Mouse (Mus musculus) stomach, embryonic 15.5 days (tissue): ENCODE data around the gene Fat1. TPM values are rescaled to one million over a fixed set of nuclear protein-coding genes. Genes with fewer than 3 reads are reported as not detected.
"Not testable (repeated sequence)": the region's sequence is repeated elsewhere in the genome, so short reads cannot be mapped to it uniquely, and the experiment has no call there.

ENCODE experiments used
- ATAC-seq: fragments of 200-750 bp; cut with Nextera tagmentation; 2 replicates; pipeline ENCODE4 v1.8.0; 2017; ENCODE audit warnings: low read depth, moderate number of reproducible peaks, moderate TSS enrichment; ENCODE audit not compliant: insufficient read depth, low FRiP score
- H3K27ac ChIP-seq: fragments of 300-500 bp; sonication (generic); 2 replicates; pipeline ENCODE4 v1.5.1; 2015; ENCODE audit warnings: mild to moderate bottlenecking, inconsistent platforms
- H3K27me3 ChIP-seq: fragments of 300-500 bp; sonication (generic); replicated peaks from 2 replicates; pipeline ENCODE4 v1.6.1; 2015; ENCODE audit warnings: inconsistent platforms
- H3K36me3 ChIP-seq: fragments of 300-500 bp; sonication (generic); 2 replicates; pipeline ENCODE4 v1.6.1; 2015; ENCODE audit warnings: inconsistent platforms
- H3K4me1 ChIP-seq: fragments of 300-500 bp; sonication (generic); 2 replicates; pipeline ENCODE4 v1.6.1; 2015; ENCODE audit warnings: inconsistent platforms
- H3K4me2 ChIP-seq: fragments of 300-500 bp; sonication (generic); 2 replicates; pipeline ENCODE4 v1.6.1; 2015; ENCODE audit warnings: mild to moderate bottlenecking, inconsistent platforms
- H3K4me3 ChIP-seq: fragments of 300-500 bp; sonication (generic); replicated peaks from 2 replicates; pipeline ENCODE4 v1.5.1; 2015; ENCODE audit warnings: inconsistent platforms
- H3K9ac ChIP-seq: fragments of 300-500 bp; sonication (generic); 2 replicates; pipeline ENCODE4 v1.6.1; 2015; ENCODE audit warnings: inconsistent platforms
- H3K9me3 ChIP-seq: fragments of 300-500 bp; sonication (generic); 2 replicates; pipeline ENCODE4 v1.6.1; 2016; ENCODE audit warnings: inconsistent platforms
- whole genome bisulfite sequencing: fragments of 180-500 bp; shearing (Covaris S2); methylation state at CpG from one replicate; pipeline ENCODE4 v1.1.7; 2015; 5-methylcytosine and 5-hydroxymethylcytosine counted together
- polyA plus RNA-seq: library from polyadenylated mRNA; unstranded; fragments of >200 nt; fragmentation: Nextera tagmentation; extraction: Ambion mirVana; gene quantifications from 2 replicates; pipeline ENCODE4 v1.2.1, GENCODE M21; 2015

Fat1 gene
- polyA plus RNA-seq, 1 experiment from 2014 or later: 14.5 TPM

DNA sequence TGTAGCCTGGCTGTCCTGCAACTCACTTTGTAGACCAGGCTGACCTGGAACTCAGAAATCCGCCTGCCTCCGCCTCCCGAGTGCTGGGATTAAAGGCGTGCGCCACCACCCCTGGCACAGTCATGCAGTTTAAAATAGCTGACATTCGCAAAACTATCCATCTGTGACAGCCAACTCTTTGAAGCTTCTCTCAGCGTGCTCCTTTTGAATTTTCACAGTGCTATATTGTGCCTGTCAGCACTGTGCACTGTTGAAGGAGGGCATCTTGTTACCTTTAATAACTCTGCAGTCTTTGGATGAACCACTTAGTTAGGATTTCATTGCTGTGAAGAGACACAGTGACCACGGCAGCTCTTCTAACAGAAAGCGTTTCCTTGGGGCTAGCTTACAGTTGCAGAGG is 117.4 kb downstream of the Fat1 start:
- H3K4me1 ChIP-seq: no peaks in the 10 kb centered on the region
- no peak overlapping the region for H3K27ac ChIP-seq
- no peaks in the 10 kb centered on the region for H3K27me3 ChIP-seq
- WGBS: 92% methylated on average over 9 of the region's 9 CpGs
- H3K36me3 ChIP-seq: peaks cover 36% of the 10 kb centered on the region
- no peak overlapping the region for H3K4me3 ChIP-seq
- no peaks in the 10 kb centered on the region for H3K9me3 ChIP-seq
- no peak for ATAC-seq
- H3K9ac ChIP-seq: no peak overlapping the region
- no peak overlapping the region for H3K4me2 ChIP-seq

DNA sequence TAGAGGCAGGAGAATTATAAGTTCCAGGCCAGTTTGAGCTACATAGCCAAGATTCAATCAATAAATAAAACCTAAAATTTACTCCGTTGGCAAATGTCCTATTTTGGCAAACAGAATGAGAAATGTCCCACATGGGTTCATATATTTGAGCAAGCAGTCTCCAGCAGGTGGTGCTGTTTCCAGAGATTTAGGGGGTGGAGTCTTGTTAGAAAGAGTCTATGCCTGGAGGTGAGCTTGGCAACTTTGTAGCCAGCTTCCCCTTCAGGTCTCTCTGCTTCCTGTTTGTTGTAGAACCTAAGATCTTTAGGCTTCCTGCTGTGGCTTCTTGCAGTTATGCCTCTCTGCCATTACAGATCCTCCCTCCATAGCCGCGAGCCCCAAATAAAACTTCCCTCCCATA is 120.3 kb downstream of the Fat1 start:
- H3K9ac ChIP-seq: no peak overlapping the region
- no peak for ATAC-seq
- no peaks in the 10 kb centered on the region for H3K27me3 ChIP-seq
- H3K4me3 ChIP-seq: no peak overlapping the region
- H3K27ac ChIP-seq: no peak overlapping the region
- H3K4me2 ChIP-seq: no peak overlapping the region
- 97% methylated on average over 3 of the region's 3 CpGs for WGBS
- no peaks in the 10 kb centered on the region for H3K4me1 ChIP-seq
- H3K36me3 ChIP-seq: peaks cover 23% of the 10 kb centered on the region
- H3K9me3 ChIP-seq: no peaks in the 10 kb centered on the region

DNA sequence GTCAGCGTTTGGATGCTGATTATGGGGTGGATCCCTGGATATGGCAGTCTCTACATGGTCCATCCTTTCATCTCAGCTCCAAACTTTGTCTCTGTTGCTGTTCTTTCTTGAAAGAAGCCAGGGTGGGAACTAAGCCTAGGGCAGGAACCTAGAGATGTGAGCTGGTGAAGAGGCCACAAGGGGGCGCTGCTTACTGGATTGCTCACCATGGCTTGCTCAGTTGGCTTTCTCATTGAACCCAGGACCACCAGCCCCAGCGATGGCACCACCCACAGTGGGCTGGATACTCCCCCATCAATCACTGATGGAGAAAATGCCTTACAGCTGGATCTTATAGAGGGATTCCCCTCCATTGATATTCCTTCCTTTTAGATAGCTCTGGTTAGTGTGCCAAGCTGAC is 121.6 kb downstream of the Fat1 start:
- Histone ChIP-seq H3K4me3 (no peak overlapping the region), H3K27me3 (no peaks in the 10 kb centered on the region), H3K36me3 (peaks cover 14% of the 10 kb centered on the region), H3K9ac (no peak overlapping the region), H3K27ac (no peak overlapping the region), H3K4me2 (no peak overlapping the region), H3K9me3 (no peaks in the 10 kb centered on the region), H3K4me1 (no peaks in the 10 kb centered on the region)
- ATAC-seq: no peak
- 24% methylated on average over 3 of the region's 3 CpGs for WGBS

DNA sequence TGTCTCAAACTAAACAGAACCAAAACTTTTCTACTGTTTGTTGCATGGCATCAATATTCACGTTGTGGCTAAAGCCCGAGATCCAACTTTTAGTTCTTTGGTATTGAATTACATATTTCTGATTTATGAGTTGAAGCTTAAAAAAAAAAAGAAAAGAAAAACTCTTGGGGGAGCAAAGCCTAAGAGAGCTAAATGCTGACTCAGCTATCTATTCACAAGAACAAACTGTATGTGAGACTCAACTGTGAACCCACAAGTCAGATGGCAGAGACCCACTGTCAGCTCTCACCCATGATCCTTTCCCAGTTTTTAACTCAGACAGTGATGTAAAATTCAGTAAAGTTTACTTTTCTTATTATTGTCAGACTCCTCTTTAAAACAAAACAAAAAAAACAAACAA is 124.8 kb downstream of the Fat1 start:
- H3K4me2 ChIP-seq: no peak overlapping the region
- no peak overlapping the region for H3K27ac ChIP-seq
- H3K4me3 ChIP-seq: no peak overlapping the region
- H3K9me3 ChIP-seq: no peaks in the 10 kb centered on the region
- no peaks in the 10 kb centered on the region for H3K36me3 ChIP-seq
- WGBS: 70% methylated on average over 2 of the region's 2 CpGs
- H3K9ac ChIP-seq: no peak overlapping the region
- H3K27me3 ChIP-seq: no peaks in the 10 kb centered on the region
- no peaks in the 10 kb centered on the region for H3K4me1 ChIP-seq
- no peak for ATAC-seq

DNA sequence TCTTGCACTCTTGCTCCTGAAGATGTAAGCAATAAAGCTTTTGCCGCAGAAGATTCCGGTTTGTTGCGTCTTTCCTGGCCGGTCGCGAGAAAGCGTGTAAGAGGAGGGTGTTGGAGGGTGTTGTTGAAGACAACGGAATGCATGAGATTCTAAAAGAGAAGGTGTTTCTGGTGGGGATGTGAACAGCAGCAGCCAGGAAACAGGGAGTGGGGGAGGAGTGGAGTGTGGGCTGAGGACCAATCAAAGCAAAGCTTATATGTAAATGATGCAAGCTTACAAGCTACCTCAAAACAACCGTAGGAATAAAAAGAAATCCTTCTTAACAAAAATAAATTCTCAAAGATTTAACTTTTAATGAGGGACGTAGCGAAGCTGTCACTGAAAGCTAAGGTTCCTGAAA is 127.1 kb downstream of the Fat1 start:
- no peak for ATAC-seq
- no peak overlapping the region for H3K4me2 ChIP-seq
- 88% methylated on average over 11 of the region's 11 CpGs for WGBS
- no peak overlapping the region for H3K9ac ChIP-seq
- no peaks in the 10 kb centered on the region for H3K9me3 ChIP-seq
- no peaks in the 10 kb centered on the region for H3K4me1 ChIP-seq
- no peaks in the 10 kb centered on the region for H3K27me3 ChIP-seq
- H3K27ac ChIP-seq: peak overlapping the region; percentile 78; the same call in 1 of the 2 replicates
- no peak overlapping the region for H3K4me3 ChIP-seq
- H3K36me3 ChIP-seq: no peaks in the 10 kb centered on the region

DNA sequence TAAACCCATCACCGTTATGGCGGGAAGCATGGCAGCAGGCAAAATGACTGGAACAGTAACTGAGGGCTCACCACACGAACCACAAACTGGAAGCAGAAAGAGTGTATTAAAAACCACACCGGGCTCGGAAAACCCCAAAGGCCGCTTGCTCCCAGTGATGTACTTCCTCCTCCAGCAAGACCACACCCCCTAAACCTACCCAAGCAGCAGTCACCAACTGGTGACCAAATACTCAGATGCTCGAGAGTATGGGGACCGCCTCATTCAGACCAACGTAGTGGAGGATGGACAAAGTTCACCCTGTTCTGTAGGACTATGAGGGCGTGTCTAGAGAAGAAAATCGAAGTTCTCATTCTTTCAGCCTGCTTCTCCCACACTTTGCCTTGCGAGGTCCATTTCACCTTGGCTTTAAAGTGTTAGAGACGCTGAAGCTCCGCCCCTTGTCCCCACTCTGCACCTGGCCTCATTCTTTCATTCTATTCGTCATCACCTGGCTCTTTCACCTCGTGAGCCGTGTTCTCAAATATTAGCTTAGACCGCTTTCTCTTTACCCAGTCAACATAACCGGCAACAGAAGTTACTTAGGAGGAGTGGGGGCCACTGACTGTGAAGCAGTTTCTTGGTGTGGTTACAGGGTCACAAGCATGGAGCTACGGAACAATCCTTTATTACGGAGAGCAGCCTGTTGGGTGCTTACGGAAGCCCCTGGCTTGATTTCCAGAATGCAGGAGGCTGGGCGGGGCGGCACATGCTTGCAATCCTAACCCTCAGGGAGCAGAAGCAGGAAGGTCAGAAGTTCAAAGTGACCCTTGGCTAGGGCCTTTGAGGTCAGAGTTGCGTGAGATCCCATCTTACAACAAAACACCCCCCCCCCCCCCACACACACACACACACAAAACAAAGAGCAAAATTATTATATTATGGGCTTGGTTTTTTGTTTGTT is 128.0 kb downstream of the Fat1 start:
- 60% methylated on average over 25 of the region's 25 CpGs for WGBS
- Histone ChIP-seq H3K4me3 (0 out of 2 replicates have a peak overlapping the region, but pooled peaks have one; percentile 5), H3K27me3 (no peaks in the 10 kb centered on the region), H3K27ac (peak overlapping the region; percentile 78), H3K9ac (no peak overlapping the region), H3K36me3 (no peaks in the 10 kb centered on the region), H3K4me2 (peak overlapping the region; percentile 29), H3K4me1 (no peaks in the 10 kb centered on the region), H3K9me3 (no peaks in the 10 kb centered on the region)
- ATAC-seq: peak; percentile 94

DNA sequence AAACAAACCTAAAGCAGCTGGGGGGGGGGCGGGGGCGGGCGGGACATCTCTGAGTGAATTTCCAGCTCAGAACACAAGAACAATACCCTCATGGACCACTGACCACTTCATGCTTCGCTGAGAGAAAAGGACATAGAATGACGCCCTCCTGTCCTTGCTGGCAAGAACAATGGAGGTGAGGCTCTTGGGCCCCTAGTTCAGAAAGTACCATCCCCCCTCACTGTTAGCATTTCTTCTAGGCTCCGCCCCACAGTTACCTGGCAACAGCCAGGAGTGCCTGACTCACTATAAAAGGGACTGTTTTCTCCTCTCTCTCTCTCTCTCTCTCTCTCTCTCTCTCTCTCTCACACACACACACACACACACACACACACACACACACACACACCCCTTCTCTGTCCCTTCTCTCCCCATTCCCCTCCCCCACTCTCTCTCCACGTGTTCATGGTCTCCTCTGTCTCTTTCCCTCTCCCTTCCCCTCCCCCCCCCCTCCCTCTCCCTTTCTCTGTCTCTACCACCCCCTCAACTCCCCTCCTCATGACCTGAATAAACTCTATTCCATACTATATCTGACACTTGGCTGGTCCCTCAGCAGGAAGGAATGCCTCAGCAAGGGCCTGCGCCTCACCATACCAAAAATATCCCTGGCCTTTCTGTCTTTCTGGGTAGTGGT is 129.1 kb downstream of the Fat1 start:
- no peak overlapping the region; the same call in 1 of the 2 replicates for H3K27ac ChIP-seq
- 48% methylated on average over 8 of the region's 8 CpGs for WGBS
- ATAC-seq: no peak

DNA sequence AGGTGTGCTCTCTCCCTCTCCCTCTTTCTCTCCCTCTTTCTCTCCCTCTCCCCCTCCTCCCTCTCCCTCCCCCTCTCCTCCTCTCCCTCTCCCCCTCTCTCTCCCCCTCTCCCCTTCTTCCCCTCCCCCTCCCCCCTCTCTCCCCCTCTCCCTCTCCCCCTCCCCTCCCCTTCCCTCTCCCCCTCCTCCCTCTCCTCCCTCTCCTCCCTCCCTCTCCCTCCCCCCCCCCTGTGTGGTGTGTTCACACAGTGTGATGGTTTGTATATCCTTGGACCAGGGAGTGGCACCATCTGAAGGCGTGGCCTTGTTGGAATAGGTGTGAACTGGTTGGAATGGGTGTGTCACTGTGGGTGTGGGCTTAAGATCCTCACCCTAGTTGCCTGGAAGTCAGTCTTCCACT is 130.1 kb downstream of the Fat1 start:
- H3K4me3 ChIP-seq, H3K36me3 ChIP-seq, ATAC-seq, H3K27me3 ChIP-seq, H3K4me2 ChIP-seq, H3K9ac ChIP-seq, H3K9me3 ChIP-seq, H3K27ac ChIP-seq, H3K4me1 ChIP-seq: not testable (repeated sequence)
- WGBS: 91% methylated on average over 1 of the region's 1 CpGs

More for the DNA sequence above, 129.1 kb downstream of the Fat1 start:
- 0 out of 2 replicates have a peak, but pooled peaks cover 4% of the 10 kb centered on the region for H3K4me1 ChIP-seq
- H3K9me3 ChIP-seq: no peaks in the 10 kb centered on the region
- no peak overlapping the region for H3K4me3 ChIP-seq
- H3K4me2 ChIP-seq: no peak overlapping the region
- H3K27me3 ChIP-seq: no peaks in the 10 kb centered on the region
- H3K36me3 ChIP-seq: no peaks in the 10 kb centered on the region
- no peak overlapping the region for H3K9ac ChIP-seq

DNA sequence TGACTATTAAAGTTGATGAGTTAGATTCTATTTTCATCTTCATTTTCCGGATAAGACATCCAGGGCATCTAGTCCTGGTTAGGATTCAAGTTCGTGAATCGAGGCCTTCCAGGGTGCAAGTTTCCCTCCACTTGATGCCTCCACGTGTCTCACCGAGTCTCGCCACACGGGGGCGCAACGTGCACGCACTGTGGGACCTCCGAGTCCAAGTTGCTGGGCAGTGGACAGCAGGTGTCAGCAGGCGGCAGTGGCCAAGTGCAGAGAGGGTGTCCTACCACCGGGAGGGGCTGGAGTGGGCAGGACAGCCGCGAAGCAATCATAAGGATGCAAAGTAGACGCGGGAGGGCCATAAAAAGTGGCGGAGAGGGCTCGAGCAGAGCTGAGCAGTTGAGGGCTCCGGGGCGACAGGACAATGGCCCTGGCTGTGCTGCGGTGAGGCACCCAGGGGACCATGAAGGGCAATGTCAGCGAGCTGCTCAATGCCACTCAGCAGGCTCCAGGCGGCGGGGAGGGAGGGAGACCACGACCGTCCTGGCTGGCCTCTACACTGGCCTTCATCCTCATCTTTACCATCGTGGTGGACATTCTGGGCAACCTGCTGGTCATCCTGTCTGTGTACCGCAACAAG is 133.6 kb downstream of the Fat1 start, which contains the start of gene Mtnr1a:
TSS of gene Mtnr1a (plus strand) at position 379 of the 628 bp plus-strand sequence.
- peak; percentile 86 for ATAC-seq
- Histone ChIP-seq H3K4me2 (peak within 1 kb of the TSS; percentile 61), H3K27me3 (0 out of 2 replicates have a peak, but pooled peaks cover 3% of the 10 kb centered on the region), H3K4me3 (peak within 1 kb of the TSS; percentile 26), H3K9ac (no peak within 1 kb of the TSS), H3K4me1 (0 out of 2 replicates have a peak, but pooled peaks cover 4% of the 10 kb centered on the region), H3K36me3 (no peaks in the 10 kb centered on the region), H3K9me3 (no peaks in the 10 kb centered on the region), H3K27ac (no peak within 1 kb of the TSS)
- 8% methylated on average over 29 of the region's 29 CpGs for WGBS

DNA sequence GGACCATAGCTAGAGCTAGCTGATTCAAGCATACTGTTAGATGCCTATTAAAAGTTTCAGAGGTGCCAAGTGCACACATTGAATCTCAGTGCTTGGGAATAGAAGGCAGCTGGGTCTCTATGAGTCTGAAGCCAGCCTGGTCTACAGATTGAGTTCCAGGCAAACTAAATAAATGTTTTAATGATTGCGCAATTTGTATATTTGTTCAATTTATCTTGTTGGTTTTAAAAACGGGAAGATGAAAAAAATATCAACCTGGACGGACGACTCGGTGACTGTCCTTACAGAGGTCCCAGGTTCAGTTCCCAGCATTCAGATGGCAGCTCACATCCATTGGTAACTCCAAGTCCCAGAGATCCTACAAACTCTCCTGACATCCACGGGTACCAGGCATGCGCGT is 135.7 kb downstream of the Fat1 start:
- WGBS: 88% methylated on average over 8 of the region's 8 CpGs
- Histone ChIP-seq H3K9me3 (no peaks in the 10 kb centered on the region), H3K4me1 (0 out of 2 replicates have a peak, but pooled peaks cover 4% of the 10 kb centered on the region), H3K27ac (no peak overlapping the region), H3K4me3 (no peak overlapping the region), H3K36me3 (no peaks in the 10 kb centered on the region), H3K4me2 (no peak overlapping the region), H3K27me3 (0 out of 2 replicates have a peak, but pooled peaks cover 3% of the 10 kb centered on the region), H3K9ac (no peak overlapping the region)
- ATAC-seq: no peak

DNA sequence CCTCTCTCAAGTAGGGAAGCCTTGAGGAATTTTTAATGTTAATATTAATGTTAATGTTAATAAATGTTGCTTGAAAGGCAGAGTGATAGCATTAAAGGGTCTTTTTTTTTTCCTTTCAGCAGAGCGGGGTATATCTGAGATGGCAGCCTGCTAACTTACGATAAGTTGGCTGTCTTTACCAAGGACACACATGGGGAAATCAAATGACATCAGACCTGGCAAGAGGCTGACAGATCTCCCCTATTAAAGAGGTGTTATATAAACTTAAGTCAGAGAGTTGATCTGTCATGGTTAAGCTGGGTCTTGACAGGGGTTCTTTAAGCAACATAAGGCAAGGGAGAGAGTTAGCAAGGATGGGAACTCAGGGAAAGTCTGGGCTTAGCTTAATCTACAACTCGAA is 145.6 kb downstream of the Fat1 start:
- H3K27ac ChIP-seq: no peak overlapping the region
- no peak for ATAC-seq
- 73% methylated on average over 3 of the region's 3 CpGs for WGBS

More for the DNA sequence above, 145.6 kb downstream of the Fat1 start:
- H3K9me3 ChIP-seq: no peaks in the 10 kb centered on the region
- H3K4me1 ChIP-seq: no peaks in the 10 kb centered on the region
- H3K4me3 ChIP-seq: no peak overlapping the region
- no peak overlapping the region for H3K9ac ChIP-seq
- H3K4me2 ChIP-seq: no peak overlapping the region
- no peaks in the 10 kb centered on the region for H3K27me3 ChIP-seq
- no peaks in the 10 kb centered on the region for H3K36me3 ChIP-seq
